Mouse (Mus musculus): ENCODE measurements around the gene Sap18.
"Not testable (repeated sequence)": the region's sequence is repeated elsewhere in the genome, so short reads cannot be mapped to it uniquely, and the experiment has no call there.

The Sap18 gene

GRCm38 (mm10) chr14:57797991-57798931, at the start of gene Sap18:
TSS of gene Sap18 (plus strand) at chr14:57798180.
- peak; percentile 99 for DNase-seq (ENCODE audit: low spot score)

DNA sequence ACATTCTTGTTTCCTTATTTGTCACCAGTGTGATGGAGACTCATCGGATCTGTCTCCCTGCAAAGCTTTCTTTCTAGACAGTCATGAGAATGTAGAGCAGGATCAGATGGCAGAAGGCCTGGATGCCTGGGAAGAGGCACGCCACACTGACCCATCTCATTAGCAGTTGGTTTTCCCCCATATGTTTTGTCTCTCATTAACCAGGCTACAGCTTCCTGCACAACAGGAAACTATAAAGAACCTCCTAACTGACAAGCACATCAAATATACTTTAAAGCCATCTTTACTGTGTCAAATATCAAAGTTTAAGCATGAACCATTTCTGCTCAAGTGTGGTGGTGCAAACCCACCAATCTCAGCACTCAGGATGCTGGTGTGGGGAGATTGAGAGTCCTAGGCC, 48.5 kb upstream of the Sap18 start:
- no peak for DNase-seq (ENCODE audit: low spot score)

GRCm38 (mm10) chr14:57751006-57751405, 47.0 kb upstream of the Sap18 start:
- not testable (repeated sequence) for DNase-seq (ENCODE audit: low spot score)

DNA sequence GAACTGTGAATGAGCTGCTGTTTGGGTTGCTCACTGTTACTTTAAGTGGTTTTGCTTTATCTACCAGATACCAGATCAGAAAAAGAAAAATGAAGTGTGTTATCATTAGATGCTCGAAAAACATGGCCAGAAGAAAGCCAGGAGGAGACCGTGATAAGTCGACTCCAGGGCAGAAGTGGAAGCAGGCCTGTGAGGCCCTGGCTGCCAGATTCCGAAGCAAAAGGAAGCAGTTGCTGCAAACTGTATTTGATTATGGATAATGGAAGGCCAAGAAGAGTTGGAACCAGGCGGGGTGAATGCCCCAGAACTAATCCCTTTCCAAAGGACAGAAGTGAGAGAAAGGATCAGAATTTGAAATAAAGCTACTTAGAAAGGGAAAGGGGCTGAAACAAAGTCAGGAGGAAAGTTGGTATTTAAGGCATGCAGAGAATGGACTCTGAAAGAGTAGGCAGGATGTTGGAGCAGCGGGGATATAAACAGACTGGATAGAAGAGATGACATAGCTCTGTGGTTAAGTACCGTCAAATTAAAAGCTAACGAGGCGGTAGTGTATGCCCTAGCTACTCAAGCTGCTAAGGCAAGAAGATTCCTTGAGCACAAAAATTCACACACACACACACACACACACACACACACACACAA, 44.5 kb upstream of the Sap18 start:
- no peak for DNase-seq (ENCODE audit: low spot score)

DNA sequence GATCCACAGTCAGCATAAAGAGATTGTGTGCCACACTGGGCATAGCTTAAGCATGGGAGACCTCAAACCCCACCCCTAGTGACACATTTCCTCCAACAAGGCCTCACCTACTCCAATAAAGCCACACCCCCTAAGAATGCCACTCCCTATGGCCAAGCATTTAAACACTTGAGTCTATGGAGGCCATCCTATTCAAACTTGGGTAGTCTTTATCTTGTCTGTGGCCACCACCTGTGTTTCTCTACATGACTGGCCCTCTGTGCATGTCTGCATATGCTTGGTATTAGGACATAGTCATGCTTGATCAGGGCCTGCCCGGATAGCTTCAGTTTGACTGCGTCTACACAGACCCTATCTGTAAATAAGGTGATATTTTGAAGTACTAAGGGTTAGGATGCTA, 42.3 kb upstream of the Sap18 start:
- DNase-seq (ENCODE audit: low spot score) = no peak

GRCm38 (mm10) chr14:57756094-57756493, 41.9 kb upstream of the Sap18 start:
- DNase-seq (ENCODE audit: low spot score) = no peak

DNA sequence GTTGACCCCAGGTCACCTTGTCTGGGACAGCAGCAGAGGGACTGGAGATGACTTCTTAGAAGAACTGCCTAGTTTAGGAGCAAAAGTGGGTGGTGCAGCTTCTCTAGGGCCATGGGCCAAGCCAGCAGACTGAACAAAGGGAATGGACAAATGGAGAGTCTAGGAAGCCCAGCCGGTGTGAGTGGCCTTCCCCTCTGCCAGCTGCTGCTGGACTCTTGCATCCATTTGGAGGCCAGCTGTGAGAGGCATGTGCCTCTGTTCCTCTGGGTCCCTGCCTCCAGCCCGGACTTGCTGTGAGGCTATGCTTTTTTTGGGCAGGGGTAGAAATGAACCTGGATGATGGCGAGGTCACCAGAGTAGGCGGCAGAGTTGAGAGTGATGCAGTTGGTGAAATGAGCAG, 39.7 kb upstream of the Sap18 start, which contains the start of gene Lats2:
TSS of gene Lats2 (minus strand) at position 152 of the 400 bp plus-strand sequence.
- no peak for DNase-seq (ENCODE audit: low spot score)

DNA sequence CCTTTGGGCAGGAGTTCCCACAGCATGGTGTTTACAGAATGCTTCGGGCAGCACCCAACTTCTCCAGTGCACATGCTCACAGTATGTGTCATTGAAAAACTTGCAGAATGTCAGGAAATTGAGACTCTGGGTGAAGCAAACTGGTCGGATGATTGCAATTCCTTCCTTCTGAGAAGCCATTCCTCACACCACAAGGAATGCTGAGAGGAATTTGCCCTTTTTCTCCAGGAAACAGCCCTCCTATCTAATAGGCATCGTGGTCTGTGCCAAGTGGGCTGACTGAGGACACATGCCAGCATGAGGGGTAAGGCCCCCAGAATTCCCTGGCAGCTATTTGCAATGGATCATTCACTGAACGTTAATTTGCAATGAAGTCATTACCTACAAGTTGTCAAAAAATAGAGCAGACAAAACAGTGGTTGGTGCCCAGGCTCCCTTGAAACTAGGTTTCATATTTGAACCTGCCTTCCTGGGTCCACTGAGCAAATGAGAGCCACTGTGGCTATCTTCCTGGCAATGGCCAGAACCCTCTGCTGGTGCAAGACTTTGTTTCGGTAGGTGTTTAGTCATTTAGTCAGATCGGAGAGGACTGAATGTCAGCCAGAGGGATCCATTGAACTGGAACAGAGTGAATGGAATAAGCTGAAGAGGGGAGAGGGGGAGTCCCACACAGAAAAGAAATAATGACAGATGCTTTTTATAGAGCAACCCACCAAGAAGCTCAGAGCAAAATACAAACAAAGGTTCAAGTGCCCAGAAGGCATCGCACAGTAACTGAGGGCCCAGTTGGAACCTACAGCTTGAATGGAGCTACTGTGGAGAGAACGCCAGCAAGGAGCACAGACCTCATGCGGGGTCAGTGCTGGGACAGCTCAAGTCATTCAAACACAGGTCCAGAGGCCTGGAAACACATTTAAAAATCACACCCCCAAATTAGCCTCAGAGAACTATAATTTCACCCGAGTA, 37.2 kb upstream of the Sap18 start:
- no peak for DNase-seq (ENCODE audit: low spot score)

- DNase-seq (ENCODE audit: low spot score) = no peak
These were observed 28.9 kb upstream of the Sap18 start for GRCm38 (mm10) chr14:57769102-57769501.

GRCm38 (mm10) chr14:57772157-57772815, 25.7 kb upstream of the Sap18 start:
- no peak for DNase-seq (ENCODE audit: low spot score)

- peak; percentile 31 for DNase-seq (ENCODE audit: low spot score)
These were observed 10.6 kb upstream of the Sap18 start for GRCm38 (mm10) chr14:57787406-57787805.

DNA sequence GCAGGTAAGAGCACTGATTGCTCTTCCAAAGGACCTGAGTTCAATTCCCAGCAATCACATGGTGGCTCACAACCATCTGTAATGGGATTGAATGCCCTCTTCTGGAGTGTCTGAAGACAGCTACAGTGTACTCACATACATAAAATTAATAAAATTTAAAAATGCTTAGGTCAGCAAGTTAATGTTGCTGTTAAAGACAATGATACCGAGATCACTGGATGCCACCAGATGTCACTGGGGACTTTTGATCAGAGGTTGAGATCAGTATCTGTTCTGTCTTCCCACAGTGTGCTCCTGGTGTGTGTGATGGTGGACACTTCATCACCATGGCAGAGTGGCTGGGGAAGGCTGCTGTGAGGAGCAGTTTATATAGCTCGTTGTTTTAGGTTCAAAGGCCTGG, 8.7 kb upstream of the Sap18 start:
- DNase-seq (ENCODE audit: low spot score) = no peak

GRCm38 (mm10) chr14:57789759-57790158, 8.2 kb upstream of the Sap18 start:
- no peak for DNase-seq (ENCODE audit: low spot score)

- DNase-seq (ENCODE audit: low spot score) = no peak
These were observed 6.8 kb upstream of the Sap18 start for GRCm38 (mm10) chr14:57791171-57791570.

GRCm38 (mm10) chr14:57797551-57797950, 429 bp upstream of the Sap18 start:
- DNase-seq (ENCODE audit: low spot score) = peak; percentile 24

GRCm38 (mm10) chr14:57803731-57804130, 5.8 kb downstream of the Sap18 start:
- no peak for DNase-seq (ENCODE audit: low spot score)

GRCm38 (mm10) chr14:57808558-57808957, 10.6 kb downstream of the Sap18 start:
- peak; percentile 48 for DNase-seq (ENCODE audit: low spot score)

- no peak for DNase-seq (ENCODE audit: low spot score)
These were observed 12.9 kb downstream of the Sap18 start for GRCm38 (mm10) chr14:57810886-57811285.

- no peak for DNase-seq (ENCODE audit: low spot score)
These were observed 13.9 kb downstream of the Sap18 start for GRCm38 (mm10) chr14:57811844-57812243.

DNA sequence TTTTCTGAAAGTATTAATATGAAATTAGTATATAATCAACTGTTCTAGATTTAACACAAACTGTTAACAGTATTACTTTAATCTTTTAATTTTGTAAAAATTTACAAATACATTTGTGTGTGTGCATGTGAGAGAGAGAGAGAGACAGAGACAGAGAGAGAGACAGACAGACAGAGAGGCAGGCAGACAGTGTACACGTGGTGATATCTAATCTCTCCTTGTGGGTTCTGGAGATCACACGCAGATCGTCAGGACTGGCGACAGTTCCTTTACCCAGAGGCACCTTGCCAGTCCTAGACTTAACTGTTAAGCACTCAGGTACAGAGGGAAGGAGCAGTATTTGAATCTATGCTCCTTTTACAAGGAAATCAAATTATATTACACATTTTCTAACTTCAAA, 22.9 kb downstream of the Sap18 start:
- DNase-seq (ENCODE audit: low spot score) = no peak
